Mouse (Mus musculus): ENCODE measurements around the gene Ccdc102a.
"Not testable (repeated sequence)": the region's sequence is repeated elsewhere in the genome, so short reads cannot be mapped to it uniquely, and the experiment has no call there.

The Ccdc102a gene

DNA sequence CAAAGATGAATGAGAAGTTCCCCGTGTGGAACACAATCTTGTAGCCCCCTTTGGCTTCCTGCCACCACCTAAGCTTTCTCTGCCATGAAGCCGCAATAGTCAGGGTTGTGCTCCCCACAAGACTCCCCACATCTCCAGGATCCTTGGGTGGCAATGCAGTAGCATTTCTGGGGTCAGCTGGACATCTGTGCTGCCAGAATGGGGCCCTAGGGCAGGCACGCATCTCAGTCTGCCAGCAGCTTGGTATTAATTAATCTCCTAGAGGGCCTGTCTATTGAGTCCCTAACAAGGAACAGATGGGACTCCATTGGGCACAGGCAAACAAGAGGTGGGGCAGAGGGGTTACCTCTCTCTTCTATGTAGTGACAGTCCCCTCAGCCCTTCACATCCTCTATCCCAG, 45.7 kb downstream of the Ccdc102a start:
- no peak for DNase-seq

DNA sequence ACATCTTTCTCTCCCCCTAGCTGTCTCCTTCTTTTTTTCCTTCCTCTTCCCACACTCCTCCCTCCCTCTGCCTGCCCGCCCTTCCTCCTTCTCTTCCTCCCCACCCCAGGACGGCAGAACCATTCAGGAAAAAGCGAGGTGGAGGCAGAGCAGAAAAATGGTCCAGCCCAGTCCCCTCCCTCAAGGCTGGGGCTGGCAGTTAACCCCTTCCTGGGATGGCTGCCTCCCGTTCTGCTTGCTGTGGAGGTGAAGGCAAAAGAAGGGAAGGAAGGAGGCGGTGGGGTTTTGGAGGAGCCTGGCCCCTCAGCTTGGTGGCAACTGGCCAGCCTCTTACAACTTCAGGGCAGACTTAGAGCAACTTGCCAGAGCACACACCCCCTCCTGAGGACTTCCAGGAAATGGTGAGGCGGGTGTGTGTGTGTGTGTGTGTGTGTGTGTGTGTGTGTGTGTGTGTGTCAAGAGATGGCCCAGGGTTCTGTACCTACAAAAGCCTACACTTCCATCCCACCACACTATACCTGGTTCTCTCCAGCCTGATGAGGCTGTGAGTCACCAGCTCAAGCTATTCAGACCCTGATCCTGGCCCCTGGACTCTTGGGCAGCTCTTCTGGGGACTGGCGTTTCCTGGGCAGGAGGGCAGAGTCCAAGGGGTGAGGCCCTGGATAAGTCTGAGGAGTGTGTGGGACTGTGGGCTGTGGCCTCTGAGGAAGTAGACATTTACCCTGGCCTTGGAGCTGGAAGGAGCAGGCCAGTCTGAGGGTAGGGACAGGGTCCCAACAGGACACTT, 46.6 kb downstream of the Ccdc102a start:
- DNase-seq: peak; percentile 65

DNA sequence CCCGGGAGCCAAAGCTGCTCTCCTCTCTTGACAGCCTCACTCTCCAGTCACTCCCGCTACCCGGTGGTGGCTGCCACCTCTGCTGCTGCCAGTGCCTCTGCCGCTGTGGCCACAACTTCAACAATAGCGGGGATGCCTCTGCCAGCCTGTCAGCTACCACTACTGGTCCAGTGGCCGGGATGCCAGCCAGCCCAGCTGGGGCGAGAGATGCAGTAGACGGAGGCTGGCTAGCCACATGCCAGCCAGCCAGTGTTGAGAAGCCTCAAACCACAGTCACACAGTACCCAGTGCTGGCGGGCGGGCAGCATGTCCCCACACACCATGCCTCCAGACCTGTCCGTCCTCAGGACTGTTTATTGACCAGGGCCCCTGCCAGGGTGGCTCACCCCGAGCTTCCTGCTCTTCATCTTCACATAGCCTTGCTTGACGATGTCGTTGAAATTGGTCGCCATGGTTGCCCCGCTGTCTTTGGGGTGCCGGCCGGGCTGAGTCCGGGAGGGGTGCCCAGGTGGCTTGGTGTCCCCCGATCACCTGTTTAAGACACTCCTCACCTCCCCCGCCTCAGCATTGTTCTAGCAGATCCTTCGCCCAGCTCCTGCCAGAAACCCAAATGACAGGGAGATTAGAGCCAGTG, 47.3 kb downstream of the Ccdc102a start:
- no peak for DNase-seq

DNA sequence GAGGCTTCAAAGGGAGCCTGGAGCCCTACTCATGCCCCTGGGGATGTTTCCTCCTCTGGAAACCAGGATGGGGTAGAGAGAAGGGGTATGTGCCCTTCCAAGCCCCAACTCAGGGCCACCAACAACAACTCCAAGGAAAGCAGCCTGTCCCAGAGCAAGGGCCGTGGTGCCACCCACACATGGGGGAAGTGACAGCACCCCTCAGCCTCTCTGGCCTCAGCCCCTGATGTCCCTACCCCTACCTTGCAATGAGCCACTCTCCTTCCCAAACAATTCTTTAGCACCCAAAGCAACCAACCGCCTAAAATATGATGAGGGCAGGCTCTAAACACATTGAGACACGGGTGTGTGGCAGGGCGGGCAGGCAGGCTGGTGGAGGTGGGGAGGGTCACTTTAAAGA, 47.9 kb downstream of the Ccdc102a start:
- no peak for DNase-seq

DNA sequence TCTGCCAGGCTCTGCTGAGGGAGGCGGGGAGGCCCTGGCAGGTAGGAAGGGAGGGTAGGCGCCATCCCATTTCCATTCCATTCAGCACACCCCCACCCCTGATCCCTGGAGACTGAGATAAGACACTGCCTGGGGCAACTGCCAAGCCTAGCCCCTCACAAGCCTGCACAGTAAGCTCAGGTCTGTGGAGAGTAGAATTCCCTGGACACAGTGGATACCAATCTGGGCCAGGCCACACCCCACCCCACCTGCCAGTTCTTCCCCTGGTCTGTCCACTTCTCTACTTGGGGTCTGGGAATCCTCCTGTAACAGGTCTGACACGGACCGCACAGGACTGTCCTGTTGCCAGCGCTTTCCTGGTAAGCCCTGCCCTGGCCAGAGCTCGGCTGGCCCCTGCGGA, 48.8 kb downstream of the Ccdc102a start:
- no peak for DNase-seq

DNA sequence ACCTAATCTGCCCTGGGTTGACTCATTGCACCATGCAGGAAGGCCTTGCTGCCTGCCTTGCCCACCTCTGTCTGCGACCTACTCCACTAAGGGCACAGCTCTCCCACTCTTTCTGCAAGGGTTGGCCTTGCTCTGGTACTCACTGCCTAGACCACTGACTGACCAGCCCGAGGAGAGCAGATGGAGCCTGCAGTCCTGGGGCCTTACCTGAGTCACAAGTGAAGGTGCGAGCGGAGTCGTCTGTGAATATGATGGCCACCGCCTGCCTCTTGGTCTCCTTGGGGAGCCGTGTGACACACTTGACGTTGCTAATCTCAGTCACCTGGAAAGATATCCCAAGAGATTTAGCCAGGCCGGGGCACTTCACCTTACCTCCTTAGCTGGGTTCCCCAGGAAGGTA, 51.0 kb downstream of the Ccdc102a start:
- DNase-seq: no peak

DNA sequence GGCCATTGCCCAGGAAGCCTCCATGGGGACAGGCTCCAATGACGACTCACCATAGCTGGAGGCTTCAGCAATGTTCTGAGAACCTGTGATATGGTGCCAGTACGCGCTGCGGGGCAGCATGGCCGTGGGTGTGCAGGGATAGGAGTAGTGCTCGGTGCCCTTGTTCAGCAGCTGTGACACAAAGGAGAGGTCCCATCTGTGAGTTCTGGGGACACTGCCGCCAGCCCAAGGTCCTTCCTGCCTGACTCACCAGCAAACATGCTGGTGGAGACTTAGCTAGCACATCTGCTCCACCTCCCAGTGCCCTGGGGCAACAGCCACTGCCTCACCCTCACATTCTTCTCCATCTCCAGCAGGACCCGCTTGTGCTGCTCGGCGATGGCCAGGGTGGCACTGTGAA, 52.6 kb downstream of the Ccdc102a start:
- DNase-seq: no peak

DNA sequence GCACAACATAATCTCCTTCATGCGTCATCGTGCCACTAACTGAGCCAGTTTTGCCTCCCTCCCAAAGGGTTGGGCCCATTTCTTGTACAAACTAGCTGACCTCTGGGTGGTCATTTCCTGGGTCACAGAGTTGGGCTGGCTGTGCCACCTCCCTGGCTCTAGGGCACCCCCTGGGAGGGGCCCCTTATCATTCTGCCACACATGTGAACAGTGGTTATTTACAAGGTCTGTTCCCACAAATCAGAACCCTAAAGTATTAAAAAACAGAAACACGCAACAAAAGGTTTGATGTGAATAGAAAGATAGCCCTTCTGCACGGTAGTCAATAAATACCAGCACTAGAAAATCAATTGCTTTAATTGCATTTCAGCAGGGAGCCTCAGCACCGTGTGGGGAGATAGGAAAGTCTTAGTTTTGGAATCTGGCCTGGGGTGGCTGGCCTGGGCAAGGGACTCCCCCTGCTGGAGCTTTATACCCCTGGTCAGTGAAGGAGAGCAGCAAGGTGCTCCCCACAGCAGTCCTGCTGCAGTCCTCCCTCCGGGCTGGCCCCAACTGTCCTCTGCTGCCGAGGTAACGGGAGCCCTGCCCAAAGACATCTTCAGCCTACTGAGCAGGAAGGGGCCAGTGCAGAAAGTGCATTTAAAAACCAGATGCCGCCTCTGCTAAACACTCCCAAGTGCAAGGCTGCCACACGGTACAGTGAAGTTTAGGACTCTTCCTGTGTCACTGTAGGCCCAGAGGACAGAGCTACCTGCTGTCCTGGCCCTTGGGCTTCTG, 53.8 kb downstream of the Ccdc102a start:
- DNase-seq: no peak

DNA sequence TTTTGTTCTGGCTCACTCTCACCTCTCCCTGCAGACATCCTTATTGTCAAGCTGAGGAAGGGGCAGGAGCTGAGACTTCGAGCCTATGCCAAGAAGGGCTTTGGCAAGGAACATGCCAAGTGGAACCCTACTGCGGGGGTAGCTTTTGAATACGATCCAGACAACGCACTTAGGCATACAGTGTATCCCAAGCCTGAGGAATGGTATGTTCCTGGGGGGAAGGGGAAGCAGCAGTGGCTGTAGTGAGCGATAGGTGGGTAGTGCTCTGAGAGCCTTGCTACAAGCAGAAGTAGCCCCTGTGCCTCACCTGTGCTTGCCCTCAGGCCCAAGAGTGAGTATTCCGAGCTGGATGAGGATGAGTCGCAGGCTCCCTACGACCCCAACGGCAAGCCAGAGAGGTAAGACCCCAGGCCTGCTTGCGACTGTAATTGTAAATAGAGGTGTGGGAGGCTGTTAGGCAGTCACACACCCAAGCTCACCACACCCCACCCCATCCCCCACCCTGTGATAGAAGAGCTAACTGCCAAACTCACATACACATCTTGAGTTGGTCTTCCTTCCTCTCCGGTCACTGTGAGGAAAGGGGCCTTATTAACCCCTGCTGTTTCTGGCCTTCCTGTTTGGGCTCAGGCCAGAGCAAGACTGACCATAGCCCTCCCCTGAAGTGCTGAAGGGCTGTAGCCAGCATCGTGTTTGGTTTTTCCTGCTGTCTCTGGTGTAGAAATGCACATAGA, 55.2 kb downstream of the Ccdc102a start:
- DNase-seq: no peak

- no peak for DNase-seq
Measured at GRCm38 (mm10) chr8:94861352-94861910, 56.5 kb downstream of the Ccdc102a start.

- peak; percentile 90 for DNase-seq
Measured at GRCm38 (mm10) chr8:94857346-94858173, 60.3 kb downstream of the Ccdc102a start, which contains the start of gene Polr2c. TSS of gene Polr2c (plus strand) at chr8:94857450.

DNA sequence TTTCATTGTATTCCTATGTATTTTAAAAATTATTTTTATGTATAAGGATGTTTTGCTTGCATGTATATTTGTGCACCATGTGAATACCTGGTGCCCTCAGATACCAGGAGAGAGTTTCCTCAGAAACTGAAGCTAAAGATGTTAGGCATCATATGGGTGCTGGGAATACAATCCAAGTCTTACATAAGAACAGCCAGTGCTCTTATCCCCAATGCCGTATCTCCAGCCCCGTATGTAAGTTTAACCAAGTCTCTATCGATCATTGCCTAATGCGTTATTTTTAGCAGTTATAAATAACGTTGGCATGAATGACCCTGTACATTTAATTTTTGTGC, 60.9 kb downstream of the Ccdc102a start:
- DNase-seq: no peak

GRCm38 (mm10) chr8:94854761-94855160, 63.1 kb downstream of the Ccdc102a start:
- DNase-seq: not testable (repeated sequence)
